16 mouse cellular contexts compared by ENCODE assay signal in the genomic region with DNA sequence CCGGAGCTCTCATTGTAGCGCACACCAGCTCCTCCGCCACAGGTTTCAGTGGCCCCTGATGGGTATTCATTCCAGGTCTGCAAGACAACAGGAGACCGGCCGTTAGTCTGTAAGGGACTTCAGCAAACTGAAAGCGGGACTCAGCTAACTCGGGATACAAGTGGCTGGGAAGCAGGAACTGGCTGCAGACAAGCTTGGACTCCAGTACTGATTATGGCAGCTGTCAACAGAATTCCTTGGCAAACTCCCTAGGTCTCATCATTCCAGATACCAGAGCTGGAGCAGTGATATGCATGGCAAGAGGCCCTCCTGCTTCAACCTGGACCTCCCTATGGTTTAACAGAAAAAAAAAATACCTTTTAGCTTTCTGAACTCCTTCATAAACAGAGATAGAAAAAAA. TPM values are rescaled to one million over a fixed set of nuclear protein-coding genes. Genes with fewer than 3 reads are reported as not detected.
DNase-seq lines count a peak whose midpoint lies in the region; ATAC-seq and TF ChIP-seq lines count a peak whose summit lies in the region.
"Had no signal": no experiment of that assay in that cellular context is flagged by ENCODE, and none has a peak within 500 bp of the region (broad histone marks: within the 10 kb centered on the region; RNA-seq: fewer than 3 reads in every experiment).

No protein-coding gene starts in this region.

- no peaks in the 10 kb centered on the region for H3K27me3 ChIP-seq in hindbrain, embryonic 16.5 days (replicated peaks; ENCODE audit: control insufficient read depth, insufficient read depth, low read length)
- no peaks in the 10 kb centered on the region for H3K27me3 ChIP-seq in neural tube, embryonic 15.5 days (replicated peaks)
- H3K27me3 ChIP-seq: lung, embryonic 15.5 days had no signal

- intact Hi-C loops in gastrocnemius, adult 2 months (cut with DNase I) = no loop called here

- no peak for ATAC-seq in hindbrain, embryonic 16.5 days
- no peak for ATAC-seq in neural tube, embryonic 15.5 days (ENCODE audit: low FRiP score)

- WGBS in hindbrain, embryonic 16.5 days = 52% methylated on average over 7 of the region's 7 CpGs
- 51% methylated on average over 7 of the region's 7 CpGs for WGBS in neural tube, embryonic 15.5 days

- H3K4me2 ChIP-seq in hindbrain, embryonic 16.5 days (ENCODE audit: low read length) = peak overlapping the region; percentile 55
- peak overlapping the region; percentile 55 for H3K4me2 ChIP-seq in neural tube, embryonic 15.5 days
- H3K4me2 ChIP-seq: limb, embryonic 13.5 days; lung, embryonic 15.5 days had no signal

- no peaks in the 10 kb centered on the region for H3K9me3 ChIP-seq in hindbrain, embryonic 16.5 days (ENCODE audit: control insufficient read depth, low read length)
- no peaks in the 10 kb centered on the region for H3K9me3 ChIP-seq in neural tube, embryonic 15.5 days (replicated peaks)
- H3K9me3 ChIP-seq: limb, embryonic 13.5 days; lung, embryonic 15.5 days had no signal

- no peaks in the 10 kb centered on the region for H3K36me3 ChIP-seq in hindbrain, embryonic 16.5 days (ENCODE audit: control insufficient read depth, insufficient read depth, low read length)
- H3K36me3 ChIP-seq in neural tube, embryonic 15.5 days = no peaks in the 10 kb centered on the region
- H3K36me3 ChIP-seq: limb, embryonic 13.5 days; lung, embryonic 15.5 days had no signal

- H3K4me1 ChIP-seq in hindbrain, embryonic 16.5 days (ENCODE audit: control insufficient read depth, insufficient read depth, low read depth, low read length) = peaks cover 37% of the 10 kb centered on the region
- peaks cover 58% of the 10 kb centered on the region for H3K4me1 ChIP-seq in neural tube, embryonic 15.5 days

- H3K4me3 ChIP-seq in gastrocnemius, adult 2 months = peak overlapping the region; percentile 59
- peak overlapping the region; percentile 29; the same call in 1 of the 2 replicates for H3K4me3 ChIP-seq in hindbrain, embryonic 16.5 days (ENCODE audit: low read length)
- H3K4me3 ChIP-seq in neural tube, embryonic 15.5 days (replicated peaks) = peak overlapping the region; percentile 29
- H3K4me3 ChIP-seq: limb, embryonic 13.5 days; lung, embryonic 15.5 days had no signal

- no peak for TF ChIP-seq CTCF in gastrocnemius, adult 2 months (IDR thresholded peaks at IDR 0.05)

- H3K27ac ChIP-seq in gastrocnemius, adult 2 months = peak overlapping the region; percentile 51; the same call in 1 of the 2 replicates
- H3K27ac ChIP-seq in hindbrain, embryonic 16.5 days (ENCODE audit: low read depth, low read length) = peak overlapping the region; percentile 76
- peak overlapping the region; percentile 85 for H3K27ac ChIP-seq in neural tube, embryonic 15.5 days (replicated peaks)
- H3K27ac ChIP-seq: limb, embryonic 13.5 days; lung, embryonic 15.5 days had no signal

- no peak for DNase-seq in gastrocnemius, adult 2 months
- no peak for DNase-seq in gastrocnemius, adult 8-10 months (ENCODE audit: low spot score in 2 of 2)
- peak; percentile 18 for DNase-seq in lung, postnatal 36 days
- no peak for DNase-seq in lung, postnatal 25 days (ENCODE audit: low spot score)
- no peak for DNase-seq in right cerebral cortex, postnatal 25 days
- no peak for DNase-seq in spleen, postnatal 14 days (ENCODE audit: low spot score in 2 of 2)
- DNase-seq: embryo, embryonic 11 days; thymus, adult 18-20 months had no signal

- no peak overlapping the region; the same call in 1 of the 2 replicates for H3K9ac ChIP-seq in hindbrain, embryonic 16.5 days (ENCODE audit: low read depth, low read length)
- H3K9ac ChIP-seq in neural tube, embryonic 15.5 days (replicated peaks) = peak overlapping the region; percentile 36; the same call in 1 of the 2 replicates
- H3K9ac ChIP-seq: limb, embryonic 13.5 days; lung, embryonic 15.5 days had no signal

RNA-seq across cellular contexts. Expression of a gene that starts 2.8 kb away (rescaled TPM):
- total RNA-seq in gastrocnemius, adult 2 months (2021) = not detected
- total RNA-seq in gastrocnemius, adult 8-10 months (2022) = not detected
- 0.11 TPM in 1 of 2 replicates, not detected in the other for polyA plus RNA-seq in hindbrain, embryonic 16.5 days (2015; fragmentation: Nextera tagmentation; extraction: Ambion mirVana)
- polyA plus RNA-seq in neural tube, embryonic 15.5 days (2015; fragmentation: Nextera tagmentation; extraction: Ambion mirVana) = not detected in 2 replicates
- total RNA-seq: ES-E14 had no signal
- polyA plus RNA-seq: frontal cortex, adult 2 months; intestine, embryonic 14.5 days; large intestine, adult 2 months; limb, embryonic 13.5 days; lung, embryonic 15.5 days had no signal

RNA-seq across cellular contexts. Expression of a gene that starts 20.1 kb away (rescaled TPM):
- 10 to 100 TPM; 21.6 to 28.7 TPM for total RNA-seq in gastrocnemius, adult 2 months (2021)
- total RNA-seq in gastrocnemius, adult 8-10 months (2022) = 10 to 100 TPM; 22.8 to 29.6 (median 26.2) TPM
- polyA plus RNA-seq in hindbrain, embryonic 16.5 days (2015; fragmentation: Nextera tagmentation; extraction: Ambion mirVana) = 8.0 and 14.6 TPM in 2 replicates
- 16.9 and 19.2 TPM in 2 replicates for polyA plus RNA-seq in neural tube, embryonic 15.5 days (2015; fragmentation: Nextera tagmentation; extraction: Ambion mirVana)

RNA-seq across cellular contexts. Expression of a gene that starts 33.6 kb away (rescaled TPM):
- 10 to 100 TPM in 1 of 2 experiments, 1 to 10 TPM in 1; 9.7 to 12.0 TPM for total RNA-seq in gastrocnemius, adult 2 months (2021)
- total RNA-seq in gastrocnemius, adult 8-10 months (2022) = 10 to 100 TPM in 2 of 4 experiments, 1 to 10 TPM in 2; 7.9 to 11.4 (median 9.3) TPM
- polyA plus RNA-seq in hindbrain, embryonic 16.5 days (2015; fragmentation: Nextera tagmentation; extraction: Ambion mirVana) = 100 and 105 TPM in 2 replicates
- polyA plus RNA-seq in neural tube, embryonic 15.5 days (2015; fragmentation: Nextera tagmentation; extraction: Ambion mirVana) = 96.4 and 97.1 TPM in 2 replicates

RNA-seq across cellular contexts. Expression of a gene that starts 33.7 kb away (rescaled TPM):
- 10 to 100 TPM; 17.9 to 28.5 TPM for total RNA-seq in gastrocnemius, adult 2 months (2021)
- total RNA-seq in gastrocnemius, adult 8-10 months (2022) = 10 to 100 TPM; 15.8 to 20.5 (median 19.1) TPM
- polyA plus RNA-seq in hindbrain, embryonic 16.5 days (2015; fragmentation: Nextera tagmentation; extraction: Ambion mirVana) = 362 and 365 TPM in 2 replicates
- 364 and 412 TPM in 2 replicates for polyA plus RNA-seq in neural tube, embryonic 15.5 days (2015; fragmentation: Nextera tagmentation; extraction: Ambion mirVana)

RNA-seq across cellular contexts. Expression of a gene that starts 43.3 kb away (rescaled TPM):
- total RNA-seq in gastrocnemius, adult 2 months (2021) = not detected
- not detected for total RNA-seq in gastrocnemius, adult 8-10 months (2022)
- polyA plus RNA-seq in hindbrain, embryonic 16.5 days (2015; fragmentation: Nextera tagmentation; extraction: Ambion mirVana) = 1.3 TPM in 1 of 2 replicates, not detected in the other
- polyA plus RNA-seq in neural tube, embryonic 15.5 days (2015; fragmentation: Nextera tagmentation; extraction: Ambion mirVana) = 1.4 and 5.4 TPM in 2 replicates
- polyA plus RNA-seq: frontal cortex, adult 2 months; intestine, embryonic 14.5 days; large intestine, adult 2 months had no signal
